Mouse (Mus musculus) forebrain, postnatal 0 days (tissue): Measurements from ENCODE around the gene Plg. TPM values are rescaled to one million over a fixed set of nuclear protein-coding genes. Genes with fewer than 3 reads are reported as not detected.

Experiments
- ATAC-seq: fragments of 200-750 bp; cut with Nextera tagmentation; 2 replicates; pipeline ENCODE4 v1.8.0; 2017; ENCODE audit warnings: mild to moderate bottlenecking, moderate library complexity
- DNase-seq: peaks from one replicate; pipeline ENCODE4 v3.0.0-alpha.2; 2015
- H3K27ac ChIP-seq: fragments of 300-500 bp; sonication (generic); 2 replicates; pipeline ENCODE4 v1.5.1; 2014; ENCODE audit warnings: low read depth, mild to moderate bottlenecking, antibody characterized with exemption, low read length, moderate library complexity, mixed read lengths
- H3K27me3 ChIP-seq: fragments of 300-500 bp; sonication (generic); 2 replicates; pipeline ENCODE4 v1.6.1; 2014; ENCODE audit warnings: mild to moderate bottlenecking, low read length, mixed read lengths; ENCODE audit not compliant: insufficient read depth
- H3K36me3 ChIP-seq: fragments of 300-500 bp; sonication (generic); 2 replicates; pipeline ENCODE4 v1.6.1; 2014; ENCODE audit warnings: mild to moderate bottlenecking, moderate library complexity; ENCODE audit not compliant: insufficient read depth
- H3K4me1 ChIP-seq: fragments of 300-500 bp; sonication (generic); 2 replicates; pipeline ENCODE4 v1.6.1; 2014; ENCODE audit warnings: antibody characterized with exemption; ENCODE audit not compliant: insufficient read depth
- H3K4me2 ChIP-seq: fragments of 300-500 bp; sonication (generic); 2 replicates; pipeline ENCODE4 v1.6.1; 2014; ENCODE audit warnings: low read depth, mild to moderate bottlenecking, moderate library complexity
- H3K4me3 ChIP-seq: fragments of 300-500 bp; sonication (generic); 2 replicates; pipeline ENCODE4 v1.5.1; 2014; ENCODE audit warnings: low read depth, low read length, mixed read lengths
- H3K9ac ChIP-seq: fragments of 300-500 bp; sonication (generic); 2 replicates; pipeline ENCODE4 v1.6.1; 2014; ENCODE audit warnings: mild to moderate bottlenecking
- H3K9me3 ChIP-seq: fragments of 300-500 bp; sonication (generic); 2 replicates; pipeline ENCODE4 v1.6.1; 2016; ENCODE audit warnings: low read length
- CTCF ChIP-seq: sonication (generic); IDR thresholded peaks from 2 replicates; pipeline ENCODE4 v1.5.1; 2016; ENCODE audit warnings: antibody characterized with exemption, control low read depth, low read depth
- WGBS: fragments of 180-500 bp; shearing (Covaris S2); extraction: QIAGEN DNeasy Blood & Tissue Kit; methylation state at CpG from one replicate; pipeline ENCODE4 v1.1.7; 2014; 5-methylcytosine and 5-hydroxymethylcytosine counted together
- polyA plus RNA-seq: library from polyadenylated mRNA; unstranded; fragments of >200 nt; fragmentation: Nextera tagmentation; extraction: Ambion mirVana; gene quantifications from 2 replicates; pipeline ENCODE4 v1.2.1, GENCODE M21; 2015
- total RNA-seq: library from RNA; depleted of rRNA; stranded (reverse); fragments of >200 nt; gene quantifications from 2 replicates; pipeline ENCODE4 v1.2.3, GENCODE M21; 2014

Plg gene
- total and polyA plus RNA-seq, 2 experiments from 2014 or later = 0.19 TPM; not detected in 1

DNA sequence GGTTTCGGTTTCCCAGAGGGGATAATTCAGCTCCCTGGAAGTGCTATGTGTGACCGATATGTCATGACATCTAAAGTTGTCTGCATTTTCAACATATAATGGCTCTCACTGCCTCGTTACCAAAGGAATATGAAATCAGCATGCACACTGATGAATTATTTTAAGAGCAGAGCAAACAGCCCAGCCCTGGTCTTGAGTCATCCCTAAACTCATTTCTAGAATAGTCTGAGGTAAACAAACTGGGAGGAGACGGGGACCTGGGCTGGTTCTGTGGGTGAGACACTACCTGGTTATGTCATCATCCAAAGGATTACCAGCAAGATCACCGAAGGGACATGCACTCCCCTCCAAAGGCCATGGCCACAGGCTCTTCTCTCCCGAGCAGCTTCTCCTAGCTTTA lies 26.8 kb upstream of the Plg start:
- H3K4me3 ChIP-seq = no peak overlapping the region
- 89% methylated on average over 6 of the region's 6 CpGs for WGBS
- H3K27me3 ChIP-seq = no peaks in the 10 kb centered on the region
- no peaks in the 10 kb centered on the region for H3K9me3 ChIP-seq
- no peak overlapping the region for H3K27ac ChIP-seq
- DNase-seq (no peak), ATAC-seq (no peak)
- H3K36me3 ChIP-seq = no peaks in the 10 kb centered on the region
- no peak overlapping the region for H3K4me2 ChIP-seq
- TF ChIP-seq CTCF = no peak
- no peak overlapping the region for H3K9ac ChIP-seq
- no peaks in the 10 kb centered on the region for H3K4me1 ChIP-seq

GRCm38 (mm10) chr17:12352781-12353180 lies 25.6 kb upstream of the Plg start:
- WGBS = 29% methylated on average over 1 of the region's 1 CpGs
- Histone ChIP-seq H3K4me3 (no peak overlapping the region), H3K4me2 (no peak overlapping the region), H3K4me1 (no peaks in the 10 kb centered on the region), H3K27me3 (no peaks in the 10 kb centered on the region), H3K9ac (no peak overlapping the region), H3K9me3 (no peaks in the 10 kb centered on the region), H3K27ac (no peak overlapping the region), H3K36me3 (no peaks in the 10 kb centered on the region)
- DNase-seq (no peak), ATAC-seq (no peak)
- TF ChIP-seq CTCF = no peak

DNA sequence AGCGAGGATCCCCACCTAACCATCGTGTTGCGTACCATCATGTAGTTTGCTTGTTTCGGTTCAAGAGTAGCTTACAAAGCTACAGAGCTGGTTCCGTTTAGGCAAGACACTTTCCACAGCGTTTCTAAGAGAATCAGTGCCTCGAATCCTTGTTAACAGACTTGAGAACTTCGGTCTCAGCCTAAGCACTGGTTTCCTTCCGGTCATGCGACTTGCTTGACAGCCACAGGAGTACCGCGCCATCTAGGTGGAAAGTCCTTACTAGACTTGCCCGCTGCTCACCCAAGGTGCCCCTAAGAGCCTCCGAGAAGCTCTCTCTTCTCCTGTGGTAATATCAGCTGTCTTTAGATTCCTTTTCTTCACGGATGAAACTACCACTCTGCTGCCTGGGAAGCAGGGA lies 18.5 kb upstream of the Plg start:
- Histone ChIP-seq H3K27me3 (no peaks in the 10 kb centered on the region), H3K9ac (no peak overlapping the region), H3K9me3 (no peaks in the 10 kb centered on the region), H3K4me3 (no peak overlapping the region), H3K4me1 (no peaks in the 10 kb centered on the region), H3K36me3 (no peaks in the 10 kb centered on the region), H3K4me2 (no peak overlapping the region), H3K27ac (no peak overlapping the region)
- WGBS = 91% methylated on average over 15 of the region's 15 CpGs
- no peak for ATAC-seq
- TF ChIP-seq CTCF = no peak
- no peak for DNase-seq

GRCm38 (mm10) chr17:12363601-12364425 lies 14.6 kb upstream of the Plg start:
- no peak overlapping the region for H3K27ac ChIP-seq
- WGBS = 74% methylated on average over 11 of the region's 11 CpGs
- peak; percentile 5; the same call in 1 of the 2 replicates for ATAC-seq
- no peak for TF ChIP-seq CTCF
- no peaks in the 10 kb centered on the region for H3K27me3 ChIP-seq
- no peak overlapping the region for H3K4me3 ChIP-seq
- H3K4me1 ChIP-seq = no peaks in the 10 kb centered on the region
- H3K4me2 ChIP-seq = no peak overlapping the region
- no peak for DNase-seq
- H3K9ac ChIP-seq = no peak overlapping the region
- no peaks in the 10 kb centered on the region for H3K9me3 ChIP-seq
- no peaks in the 10 kb centered on the region for H3K36me3 ChIP-seq

DNA sequence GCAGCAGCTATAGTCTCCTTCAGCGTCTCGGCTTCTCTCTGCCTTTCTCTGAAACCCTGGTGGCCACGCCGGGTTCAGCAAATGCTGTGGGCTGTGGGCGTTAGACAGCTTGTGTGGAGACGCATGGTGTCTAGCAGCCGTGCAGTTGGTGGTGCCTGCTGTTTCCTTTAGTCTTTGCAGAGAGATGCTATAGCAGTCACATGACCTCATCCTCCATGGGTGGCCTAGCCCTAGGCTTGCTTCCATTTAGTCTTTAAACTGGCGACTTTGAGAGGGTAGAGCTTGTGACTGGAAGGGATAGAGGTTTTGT lies 14.0 kb upstream of the Plg start:
- H3K27ac ChIP-seq = no peak overlapping the region
- H3K27me3 ChIP-seq = no peaks in the 10 kb centered on the region
- no peaks in the 10 kb centered on the region for H3K9me3 ChIP-seq
- TF ChIP-seq CTCF = peak; percentile 27
- no peaks in the 10 kb centered on the region for H3K36me3 ChIP-seq
- H3K4me3 ChIP-seq = no peak overlapping the region
- DNase-seq = peak; percentile 21
- H3K4me2 ChIP-seq = no peak overlapping the region
- H3K4me1 ChIP-seq = no peaks in the 10 kb centered on the region
- H3K9ac ChIP-seq = no peak overlapping the region
- peak; percentile 79 for ATAC-seq
- 31% methylated on average over 8 of the region's 8 CpGs for WGBS

DNA sequence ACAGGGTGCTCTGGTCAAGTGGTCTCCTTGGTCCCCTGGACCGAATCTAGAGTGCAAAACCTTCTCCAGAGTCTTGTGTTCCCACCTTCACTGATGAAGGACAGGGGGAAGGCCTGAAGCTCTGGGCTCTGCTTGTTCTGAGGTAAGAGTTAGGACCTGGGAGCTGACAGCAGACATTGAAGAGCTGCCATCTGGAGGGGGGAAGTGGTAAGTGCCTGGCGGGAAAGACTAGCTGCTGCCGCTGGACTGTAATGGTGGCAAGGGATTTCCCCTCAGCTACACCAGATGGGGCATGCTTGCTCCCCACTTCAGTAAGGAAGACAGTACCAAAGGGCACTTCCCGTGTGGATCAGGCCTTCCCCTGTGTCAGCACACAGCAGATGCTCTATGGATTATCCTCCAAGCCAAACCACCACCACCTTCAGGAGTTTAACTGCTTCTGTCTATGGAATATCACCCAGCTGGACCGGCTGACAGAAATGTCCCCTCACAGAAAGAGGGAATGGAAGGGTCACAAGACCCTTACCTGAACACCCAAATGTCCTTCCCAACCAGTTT lies 11.0 kb upstream of the Plg start:
- H3K4me1 ChIP-seq = no peaks in the 10 kb centered on the region
- DNase-seq = peak; percentile 72
- H3K9me3 ChIP-seq = no peaks in the 10 kb centered on the region
- WGBS = 38% methylated on average over 5 of the region's 5 CpGs
- no peak overlapping the region for H3K27ac ChIP-seq
- peak; percentile 82 for TF ChIP-seq CTCF
- no peaks in the 10 kb centered on the region for H3K27me3 ChIP-seq
- no peak overlapping the region for H3K4me3 ChIP-seq
- peak; percentile 70; the same call in 1 of the 2 replicates for ATAC-seq
- H3K9ac ChIP-seq = no peak overlapping the region
- H3K4me2 ChIP-seq = no peak overlapping the region
- no peaks in the 10 kb centered on the region for H3K36me3 ChIP-seq

DNA sequence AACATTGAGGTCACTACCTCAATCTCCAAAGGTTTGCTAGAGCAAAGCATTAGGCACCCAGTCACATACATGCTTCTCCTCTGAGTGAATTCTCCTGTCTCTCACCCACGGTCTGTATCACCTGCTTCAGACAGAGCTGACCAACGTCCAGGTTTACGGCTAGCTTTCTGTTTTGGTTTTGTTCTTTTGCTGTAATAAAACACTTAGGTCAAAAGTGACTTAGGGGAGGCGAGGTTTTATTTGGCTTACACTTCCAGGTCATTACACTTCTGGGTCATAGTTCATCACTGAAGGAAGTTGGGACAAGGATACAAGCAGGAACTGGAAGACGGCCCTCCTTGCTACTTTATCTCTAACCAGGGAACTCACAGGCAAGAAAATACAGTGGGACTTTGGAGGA lies 9.0 kb upstream of the Plg start:
- WGBS = 82% methylated on average over 5 of the region's 5 CpGs
- H3K9ac ChIP-seq = no peak overlapping the region
- ATAC-seq (no peak), DNase-seq (no peak)
- no peak overlapping the region for H3K4me2 ChIP-seq
- no peak for TF ChIP-seq CTCF
- H3K9me3 ChIP-seq = no peaks in the 10 kb centered on the region
- no peaks in the 10 kb centered on the region for H3K36me3 ChIP-seq
- H3K27me3 ChIP-seq = no peaks in the 10 kb centered on the region
- no peak overlapping the region for H3K4me3 ChIP-seq
- H3K27ac ChIP-seq = no peak overlapping the region
- H3K4me1 ChIP-seq = no peaks in the 10 kb centered on the region
